Mouse (Mus musculus) activated CD4-positive, CD25-positive, alpha-beta regulatory T cell, adult 9 weeks (primary cell): Measurements from ENCODE around the gene Ap2a2. TPM values are rescaled to one million over a fixed set of nuclear protein-coding genes. Genes with fewer than 3 reads are reported as not detected.

Source experiments
- polyA plus RNA-seq: library from polyadenylated mRNA; unstranded; fragments of 100-300 nt; shearing (Covaris generic); gene quantifications from one replicate; pipeline ENCODE4 v1.2.1, GENCODE M21; 2017

Gene Ap2a2
- polyA plus RNA-seq: 21.7 TPM

GRCm38 (mm10) chr7:141561682-141562391, at the start of gene Ap2a2:
TSS of gene Ap2a2 (plus strand) at chr7:141562173.

GRCm38 (mm10) chr7:141539556-141540311, 22.2 kb upstream of the Ap2a2 start, which contains the start of gene Chid1:
TSS of gene Chid1 (minus strand) at chr7:141539857.

Other genes starting within 250 kb of the Ap2a2 start
- 14.8 TPM for gene Deaf1, start 234.5 kb upstream of the Ap2a2 start, polyA plus RNA-seq
- gene Tmem80, start 234.4 kb upstream of the Ap2a2 start, polyA plus RNA-seq: 37.9 TPM
- gene Eps8l2, start 223.3 kb upstream of the Ap2a2 start, polyA plus RNA-seq: not detected
- gene Taldo1, start 170.0 kb upstream of the Ap2a2 start, polyA plus RNA-seq: 364 TPM
- 82.8 TPM for gene Gatd1, start 148.0 kb upstream of the Ap2a2 start, polyA plus RNA-seq
- 0.38 TPM for gene Cend1, start 132.7 kb upstream of the Ap2a2 start, polyA plus RNA-seq
- 75.3 TPM for gene Slc25a22, start 124.3 kb upstream of the Ap2a2 start, polyA plus RNA-seq
- gene Pidd1, start 118.1 kb upstream of the Ap2a2 start, polyA plus RNA-seq: 10.2 TPM
- gene Rplp2, start 114.8 kb upstream of the Ap2a2 start, polyA plus RNA-seq: 1,938 TPM
- 87.0 TPM for gene Pnpla2, start 107.0 kb upstream of the Ap2a2 start, polyA plus RNA-seq
- 0.62 TPM for gene Cracr2b, start 101.1 kb upstream of the Ap2a2 start, polyA plus RNA-seq
- 7.4 TPM for gene Cd151, start 94.8 kb upstream of the Ap2a2 start, polyA plus RNA-seq
- gene Polr2l, start 87.0 kb upstream of the Ap2a2 start, polyA plus RNA-seq: 30.8 TPM
- 3.1 TPM for gene Tspan4, start 86.9 kb upstream of the Ap2a2 start, polyA plus RNA-seq
- gene Chid1, start 22.3 kb upstream of the Ap2a2 start, polyA plus RNA-seq: 28.2 TPM
- gene Muc6, start 93.1 kb downstream of the Ap2a2 start, polyA plus RNA-seq: 0.09 TPM
- gene Muc2, start 128.2 kb downstream of the Ap2a2 start, polyA plus RNA-seq: 0.32 TPM
- gene Muc5ac, start 226.8 kb downstream of the Ap2a2 start, polyA plus RNA-seq: not detected